Mouse (Mus musculus): ENCODE data around the gene Fam217b. TPM values are rescaled to one million over a fixed set of nuclear protein-coding genes. Genes with fewer than 3 reads are reported as not detected.

The Fam217b gene
- 1 to 10 TPM; 4.8 to 4.9 TPM for total RNA-seq (2021)
- long read RNA-seq, experiment 1, full-length matches to known transcripts = 1 of 2 reads
- long read RNA-seq, experiment 1, partial matches to known transcripts = 0 of 2 reads
- long read RNA-seq, experiment 1, other reads (novel, unspliced or antisense) = 1 of 2 reads
- long read RNA-seq, experiment 2 = 0 reads

GRCm38 (mm10) chr2:178414261-178415149 lies at the start of gene Fam217b, which contains the start of gene Ppp1r3d:
TSS of gene Fam217b (plus strand) at chr2:178414524.
TSS of gene Ppp1r3d (minus strand) at chr2:178414472.
- peak; percentile 53 to 68 for DNase-seq

- DNase-seq = no peak
Observed at GRCm38 (mm10) chr2:178407053-178407815, 7.1 kb upstream of the Fam217b start, which contains the start of gene Sycp2. TSS of gene Sycp2 (minus strand) at chr2:178407685.

- DNase-seq = no peak
Observed at GRCm38 (mm10) chr2:178409024-178409423, 5.3 kb upstream of the Fam217b start.

- peak in 1 of 2 experiments; percentile 25 for DNase-seq
Observed at GRCm38 (mm10) chr2:178410286-178410685, 4.0 kb upstream of the Fam217b start.

- no peak for DNase-seq
Observed at GRCm38 (mm10) chr2:178412598-178412997, 1.7 kb upstream of the Fam217b start.

- DNase-seq = no peak
Observed at GRCm38 (mm10) chr2:178413081-178413480, 1.2 kb upstream of the Fam217b start.

- DNase-seq = peak in 1 of 2 experiments; percentile 12
Observed at GRCm38 (mm10) chr2:178413481-178414260, 653 bp upstream of the Fam217b start.

- no peak for DNase-seq
Observed at GRCm38 (mm10) chr2:178415150-178415448, 775 bp downstream of the Fam217b start.

- DNase-seq = no peak
Observed at GRCm38 (mm10) chr2:178416427-178416826, 2.1 kb downstream of the Fam217b start.

GRCm38 (mm10) chr2:178416970-178417369 lies 2.6 kb downstream of the Fam217b start:
- DNase-seq = no peak

- DNase-seq = no peak
Observed at GRCm38 (mm10) chr2:178420576-178420975, 6.3 kb downstream of the Fam217b start.

- DNase-seq = no peak
Observed at GRCm38 (mm10) chr2:178421603-178422002, 7.3 kb downstream of the Fam217b start.

GRCm38 (mm10) chr2:178422186-178422585 lies 7.9 kb downstream of the Fam217b start:
- DNase-seq = no peak

- DNase-seq = no peak
Observed at GRCm38 (mm10) chr2:178423223-178423622, 8.9 kb downstream of the Fam217b start.

GRCm38 (mm10) chr2:178426229-178426628 lies 11.9 kb downstream of the Fam217b start:
- DNase-seq = no peak

- no peak for DNase-seq
Observed at GRCm38 (mm10) chr2:178427181-178427580, 12.9 kb downstream of the Fam217b start.

GRCm38 (mm10) chr2:178428183-178428582 lies 13.9 kb downstream of the Fam217b start:
- no peak for DNase-seq

GRCm38 (mm10) chr2:178428676-178429075 lies 14.4 kb downstream of the Fam217b start:
- DNase-seq = no peak

- DNase-seq = no peak
Observed at GRCm38 (mm10) chr2:178429426-178429825, 15.1 kb downstream of the Fam217b start.

- DNase-seq = no peak
Observed at GRCm38 (mm10) chr2:178430231-178430630, 15.9 kb downstream of the Fam217b start, which contains the start of gene Cdh26. TSS of gene Cdh26 (plus strand) at chr2:178430531.

GRCm38 (mm10) chr2:178433495-178433894 lies 19.2 kb downstream of the Fam217b start:
- no peak for DNase-seq

GRCm38 (mm10) chr2:178433903-178434302 lies 19.6 kb downstream of the Fam217b start:
- DNase-seq = no peak

Data from adrenal gland, postnatal 36 days (tissue).